Mouse (Mus musculus) heart, embryonic 12.5 days (tissue): ENCODE measurements around the gene Lzic. TPM values are rescaled to one million over a fixed set of nuclear protein-coding genes. Genes with fewer than 3 reads are reported as not detected.

ENCODE experiments used
- ATAC-seq: fragments of 200-750 bp; cut with Nextera tagmentation; 2 replicates; pipeline ENCODE4 v1.8.0; 2017; ENCODE audit warnings: moderate TSS enrichment, moderate library complexity; ENCODE audit not compliant: insufficient number of reproducible peaks, low FRiP score
- H3K27ac ChIP-seq: fragments of 300-500 bp; sonication (generic); 2 replicates; pipeline ENCODE4 v1.5.1; 2016; ENCODE audit warnings: mild to moderate bottlenecking, moderate library complexity; ENCODE audit not compliant: poor library complexity, severe bottlenecking
- H3K27me3 ChIP-seq: fragments of 300-500 bp; sonication (generic); replicated peaks from 2 replicates; pipeline ENCODE4 v1.6.1; 2016; ENCODE audit warnings: mild to moderate bottlenecking, moderate library complexity
- H3K36me3 ChIP-seq: fragments of 300-500 bp; sonication (generic); 2 replicates; pipeline ENCODE4 v1.6.1; 2016; ENCODE audit warnings: mild to moderate bottlenecking, moderate library complexity
- H3K4me1 ChIP-seq: fragments of 300-500 bp; sonication (generic); replicated peaks from 2 replicates; pipeline ENCODE4 v1.6.1; 2016; ENCODE audit warnings: mild to moderate bottlenecking
- H3K4me2 ChIP-seq: fragments of 300-500 bp; sonication (generic); 2 replicates; pipeline ENCODE4 v1.6.1; 2016; ENCODE audit warnings: mild to moderate bottlenecking, moderate library complexity
- H3K4me3 ChIP-seq: fragments of 300-500 bp; sonication (generic); 2 replicates; pipeline ENCODE4 v1.5.1; 2016; ENCODE audit warnings: mild to moderate bottlenecking
- H3K9ac ChIP-seq: fragments of 300-500 bp; sonication (generic); 2 replicates; pipeline ENCODE4 v1.6.1; 2016; ENCODE audit warnings: mild to moderate bottlenecking, moderate library complexity
- H3K9me3 ChIP-seq: fragments of 300-500 bp; sonication (generic); replicated peaks from 2 replicates; pipeline ENCODE4 v1.6.1; 2016; ENCODE audit warnings: mild to moderate bottlenecking, moderate library complexity
- WGBS: fragments of 180-500 bp; shearing (Covaris S2); methylation state at CpG from one replicate; pipeline ENCODE4 v1.1.7; 2016; 5-methylcytosine and 5-hydroxymethylcytosine counted together
- polyA plus RNA-seq: library from polyadenylated mRNA; unstranded; fragments of >200 nt; fragmentation: Nextera tagmentation; extraction: Ambion mirVana; gene quantifications from 2 replicates; pipeline ENCODE4 v1.2.1, GENCODE M21; 2016

Gene Lzic
- polyA plus RNA-seq, 1 experiment from 2014 or later, result 32.1 TPM

DNA sequence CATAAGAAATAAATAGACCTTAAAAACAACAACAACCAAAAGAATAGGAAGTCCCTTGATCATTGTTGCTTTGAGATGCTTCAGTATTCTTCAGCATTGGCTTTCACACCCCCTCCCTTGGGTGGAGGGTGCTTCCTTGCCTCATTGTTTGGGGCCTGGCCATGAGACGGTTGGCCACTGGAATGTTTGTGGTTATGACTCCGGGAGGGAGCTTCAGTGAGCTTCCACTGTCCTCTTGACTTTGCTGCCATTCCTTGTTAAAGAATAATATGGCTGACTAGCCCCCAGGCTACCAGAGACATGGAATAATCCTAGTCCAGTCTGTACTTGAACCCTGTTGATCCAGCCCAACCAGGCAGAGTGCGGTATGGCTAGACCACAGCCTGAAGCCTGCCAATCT is 21.9 kb downstream of the Lzic start:
- Histone ChIP-seq H3K4me1 (peaks cover 8% of the 10 kb centered on the region), H3K4me2 (no peak overlapping the region), H3K27me3 (no peaks in the 10 kb centered on the region), H3K36me3 (peaks cover 12% of the 10 kb centered on the region), H3K9ac (no peak overlapping the region), H3K4me3 (no peak overlapping the region), H3K9me3 (no peaks in the 10 kb centered on the region), H3K27ac (no peak overlapping the region)
- no peak for ATAC-seq
- 71% methylated on average over 3 of the region's 3 CpGs for WGBS

DNA sequence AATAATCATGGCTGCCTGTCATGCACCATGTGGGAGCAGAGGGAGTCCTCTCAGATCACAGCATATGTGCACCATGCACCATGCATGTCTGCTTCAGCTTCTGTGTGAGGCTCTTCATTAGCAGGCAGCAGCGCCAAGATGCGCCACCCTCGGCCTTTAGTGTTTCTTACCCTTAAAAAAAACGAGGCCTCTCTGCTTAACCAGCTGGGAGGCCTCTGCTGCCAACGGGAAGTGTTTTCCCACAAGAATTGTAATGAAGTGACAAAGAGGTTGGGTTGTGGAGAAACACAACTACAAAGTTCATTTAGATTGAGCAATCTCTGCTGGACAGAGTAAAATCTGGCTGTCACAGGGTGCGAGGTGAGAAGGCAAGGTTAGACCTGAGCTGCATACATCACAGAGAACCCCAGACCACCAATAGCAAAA is 26.2 kb downstream of the Lzic start:
- Histone ChIP-seq H3K4me2 (no peak overlapping the region), H3K27ac (no peak overlapping the region), H3K4me3 (no peak overlapping the region), H3K27me3 (no peaks in the 10 kb centered on the region), H3K9ac (no peak overlapping the region), H3K9me3 (no peaks in the 10 kb centered on the region), H3K36me3 (no peaks in the 10 kb centered on the region), H3K4me1 (peaks cover 11% of the 10 kb centered on the region)
- no peak for ATAC-seq
- 53% methylated on average over 6 of the region's 6 CpGs for WGBS

DNA sequence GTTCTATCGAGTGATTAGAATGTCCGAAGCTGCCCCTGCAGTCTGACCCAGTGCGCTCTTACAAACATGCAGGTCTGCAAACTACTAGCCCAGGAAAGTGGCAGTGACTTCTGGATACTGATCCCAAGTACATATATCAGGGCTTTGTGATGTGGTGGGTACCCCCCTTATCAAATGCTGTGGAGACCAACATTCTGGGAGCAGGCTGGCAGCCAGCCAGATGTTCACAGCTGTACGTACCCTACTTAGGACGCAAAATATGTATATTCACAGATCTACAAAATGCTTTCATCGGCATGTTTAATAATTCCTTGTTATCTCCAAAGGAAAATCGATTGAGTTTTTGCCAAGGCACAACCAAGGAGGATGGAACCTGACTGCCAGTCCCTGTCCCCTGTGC is 27.0 kb downstream of the Lzic start:
- 76% methylated on average over 7 of the region's 7 CpGs for WGBS
- Histone ChIP-seq H3K27me3 (no peaks in the 10 kb centered on the region), H3K4me1 (peaks cover 11% of the 10 kb centered on the region), H3K9me3 (no peaks in the 10 kb centered on the region), H3K4me3 (no peak overlapping the region), H3K4me2 (no peak overlapping the region), H3K27ac (no peak overlapping the region), H3K9ac (no peak overlapping the region), H3K36me3 (no peaks in the 10 kb centered on the region)
- no peak for ATAC-seq

DNA sequence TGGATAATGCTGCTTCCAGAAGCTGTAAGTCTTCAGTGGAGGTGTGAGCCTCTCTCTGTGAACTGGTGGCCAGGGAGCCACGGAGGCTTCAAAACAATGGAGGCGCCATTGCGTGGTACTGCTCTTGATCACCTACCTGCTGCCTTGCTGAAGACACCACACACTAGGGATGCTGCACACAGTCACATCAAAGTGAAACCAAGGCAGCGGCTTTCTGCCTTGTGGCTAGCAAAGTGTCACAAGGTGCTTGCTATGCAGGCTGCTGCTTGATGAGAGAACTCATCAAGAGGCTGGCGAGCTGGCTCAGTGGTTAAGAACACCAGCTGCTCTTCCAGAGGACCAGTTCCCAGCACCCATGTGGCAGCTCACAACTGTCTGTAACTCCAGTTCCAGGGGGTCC is 30.7 kb downstream of the Lzic start:
- ATAC-seq, result no peak
- Histone ChIP-seq H3K27me3 (no peaks in the 10 kb centered on the region), H3K27ac (no peak overlapping the region), H3K9me3 (no peaks in the 10 kb centered on the region), H3K36me3 (no peaks in the 10 kb centered on the region), H3K4me1 (peaks cover 22% of the 10 kb centered on the region), H3K4me3 (no peak overlapping the region), H3K9ac (no peak overlapping the region), H3K4me2 (no peak overlapping the region)
- 81% methylated on average over 5 of the region's 5 CpGs for WGBS

DNA sequence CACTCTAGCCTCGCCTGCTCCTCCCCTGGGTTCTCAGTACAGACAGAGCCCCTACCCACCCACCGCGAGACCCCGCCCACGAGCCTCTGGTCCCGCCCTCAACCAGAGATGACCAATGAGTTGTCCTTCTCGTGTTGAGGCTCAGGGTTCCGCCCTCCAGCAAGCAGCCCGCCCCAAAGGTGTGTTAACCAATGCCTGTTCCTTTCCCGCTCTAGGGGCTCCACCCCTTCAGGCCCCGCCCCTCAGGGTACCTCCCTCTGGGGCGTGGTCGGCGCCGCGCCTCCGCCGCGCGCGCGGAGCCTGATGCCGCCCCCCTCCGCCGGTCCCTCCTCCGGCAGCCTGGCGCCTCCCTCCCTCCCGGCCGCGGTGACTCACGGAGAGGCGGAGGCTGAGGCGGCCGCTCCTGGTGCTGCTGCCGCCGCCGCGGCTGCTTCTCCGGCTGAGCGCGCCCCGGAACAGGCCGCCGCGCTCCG is 32.9 kb downstream of the Lzic start, which contains the start of gene Ctnnbip1:
Gene Ctnnbip1 (plus strand): TSS at position 369 of the 473 bp plus-strand sequence.
- Histone ChIP-seq H3K36me3 (no peaks in the 10 kb centered on the region), H3K9me3 (no peaks in the 10 kb centered on the region), H3K9ac (peak within 1 kb of the TSS; percentile 95), H3K4me1 (peaks cover 26% of the 10 kb centered on the region), H3K4me2 (peak within 1 kb of the TSS; percentile 85), H3K27ac (peak within 1 kb of the TSS; percentile 66), H3K4me3 (peak within 1 kb of the TSS; percentile 85), H3K27me3 (no peaks in the 10 kb centered on the region)
- ATAC-seq, result peak; percentile 98
- WGBS, result 2% methylated on average over 43 of the region's 46 CpGs

DNA sequence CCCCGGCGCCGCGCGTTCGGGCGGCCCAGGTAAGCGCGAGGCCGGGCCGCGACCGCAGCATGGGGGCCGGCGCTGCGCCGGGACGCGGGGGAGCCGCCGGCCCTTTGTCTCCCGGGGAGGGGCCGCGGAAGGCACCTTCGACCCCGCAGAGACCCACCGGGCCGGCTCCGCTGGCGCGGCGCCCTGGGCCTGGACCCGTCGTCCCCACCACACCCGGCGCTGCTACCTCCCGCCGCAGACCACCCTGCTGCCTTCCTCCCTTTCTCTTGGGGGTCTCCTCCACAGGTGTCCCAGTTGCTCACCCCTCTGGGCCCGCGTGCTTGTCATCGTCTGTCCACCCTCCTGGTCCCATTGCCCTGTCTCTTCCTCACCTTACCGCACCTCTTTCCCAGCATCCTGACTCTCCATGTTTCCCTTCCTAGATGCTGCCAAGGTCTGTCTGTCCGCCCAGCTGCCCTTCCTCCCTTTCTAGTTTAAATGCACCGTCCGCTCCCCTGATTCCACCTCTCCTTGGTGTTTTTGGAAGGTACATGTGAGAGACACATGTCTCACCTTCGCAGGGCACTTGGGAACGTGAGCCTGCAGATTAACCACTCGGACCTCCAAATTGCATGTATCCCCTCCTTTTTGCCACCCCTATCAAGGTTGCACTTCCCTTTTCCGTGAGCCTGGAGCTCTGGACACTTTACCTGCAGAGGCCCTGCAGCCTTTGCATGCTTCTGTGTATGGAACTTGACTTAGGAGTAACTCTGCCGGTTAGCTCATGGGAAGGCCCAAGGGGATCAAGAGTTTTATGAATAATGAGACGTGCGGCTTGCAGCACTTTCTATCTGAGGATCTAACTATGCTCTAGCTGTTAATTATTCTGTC is 33.6 kb downstream of the Lzic start:
- Histone ChIP-seq H3K9ac (peak overlapping the region; percentile 95), H3K9me3 (no peaks in the 10 kb centered on the region), H3K27me3 (no peaks in the 10 kb centered on the region), H3K4me1 (peaks cover 32% of the 10 kb centered on the region), H3K4me3 (peak overlapping the region; percentile 85), H3K27ac (peak overlapping the region; percentile 66), H3K4me2 (peak overlapping the region; percentile 85), H3K36me3 (no peaks in the 10 kb centered on the region)
- WGBS, result 6% methylated on average over 37 of the region's 52 CpGs
- no peak for ATAC-seq

DNA sequence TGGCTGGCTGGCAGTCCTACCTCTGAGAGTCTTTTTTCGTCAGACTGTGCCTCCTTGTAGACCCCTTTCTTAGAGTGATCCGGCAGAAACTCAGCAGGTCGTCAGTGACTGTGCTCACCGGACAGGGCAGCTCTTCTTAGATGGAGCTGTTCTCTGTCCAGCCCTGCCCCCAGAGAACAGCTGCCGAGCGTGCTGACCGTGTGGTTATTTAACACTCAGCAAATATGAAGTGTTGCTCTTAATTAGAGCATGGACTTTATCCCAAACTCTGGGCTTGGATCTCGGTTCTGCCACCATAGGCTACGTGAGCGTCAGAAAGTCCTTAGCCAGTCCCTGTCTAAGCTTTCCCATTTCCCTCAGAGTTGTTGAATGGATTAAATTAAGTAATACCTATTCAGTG is 36.2 kb downstream of the Lzic start:
- Histone ChIP-seq H3K36me3 (no peaks in the 10 kb centered on the region), H3K9me3 (no peaks in the 10 kb centered on the region), H3K27me3 (no peaks in the 10 kb centered on the region), H3K4me3 (no peak overlapping the region), H3K27ac (no peak overlapping the region), H3K4me1 (peaks cover 57% of the 10 kb centered on the region), H3K4me2 (no peak overlapping the region), H3K9ac (no peak overlapping the region)
- ATAC-seq, result no peak
- 62% methylated on average over 10 of the region's 10 CpGs for WGBS

DNA sequence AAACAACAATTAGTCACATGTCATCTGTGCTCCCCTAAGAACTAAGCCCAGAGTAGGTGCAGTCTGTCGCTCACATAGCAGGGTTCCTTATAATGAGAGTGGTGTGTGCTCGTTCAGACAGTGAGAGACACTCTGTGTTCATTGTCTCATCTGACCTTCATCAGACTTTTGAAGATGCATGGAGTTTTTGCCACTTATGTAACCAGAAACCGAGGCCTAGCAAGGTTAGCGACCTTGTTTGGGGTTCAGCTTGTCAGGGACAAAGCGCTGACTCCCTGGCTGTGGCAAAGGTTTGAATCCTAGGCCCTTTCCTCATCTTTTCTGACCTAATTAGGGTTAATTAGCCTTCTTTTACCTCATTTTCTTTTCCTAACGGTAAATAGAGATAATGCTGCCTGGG is 38.9 kb downstream of the Lzic start:
- no peaks in the 10 kb centered on the region for H3K36me3 ChIP-seq
- no peak overlapping the region for H3K9ac ChIP-seq
- H3K9me3 ChIP-seq, result no peaks in the 10 kb centered on the region
- H3K27ac ChIP-seq, result no peak overlapping the region
- no peak overlapping the region for H3K4me3 ChIP-seq
- WGBS, result 80% methylated on average over 6 of the region's 6 CpGs
- H3K4me1 ChIP-seq, result peaks cover 75% of the 10 kb centered on the region
- H3K27me3 ChIP-seq, result no peaks in the 10 kb centered on the region
- ATAC-seq, result no peak
- no peak overlapping the region for H3K4me2 ChIP-seq

DNA sequence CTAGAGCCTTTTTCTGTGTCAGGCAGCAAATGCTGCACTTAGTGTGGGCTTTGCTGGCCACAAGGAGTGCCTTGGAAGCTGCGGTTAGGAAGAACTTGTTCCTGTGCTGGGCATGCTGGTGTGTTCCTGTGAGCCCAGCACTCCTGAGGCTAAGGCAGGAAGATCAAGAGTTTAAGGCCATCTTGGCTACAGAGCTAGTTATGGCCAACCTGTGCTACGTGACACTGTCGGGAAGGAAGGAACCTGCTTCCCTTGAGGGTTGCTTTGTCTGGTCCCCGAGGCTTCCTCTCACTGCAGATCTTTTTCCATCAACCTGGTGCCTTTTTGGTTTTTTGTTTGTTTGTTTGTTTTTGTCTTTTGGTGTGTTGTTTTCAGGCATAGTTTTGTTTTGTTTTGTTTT is 40.1 kb downstream of the Lzic start:
- Histone ChIP-seq H3K4me1 (peaks cover 83% of the 10 kb centered on the region), H3K4me3 (no peak overlapping the region), H3K9me3 (no peaks in the 10 kb centered on the region), H3K27ac (peak overlapping the region; percentile 26; the same call in 1 of the 2 replicates), H3K27me3 (no peaks in the 10 kb centered on the region), H3K36me3 (no peaks in the 10 kb centered on the region), H3K9ac (no peak overlapping the region), H3K4me2 (no peak overlapping the region)
- 79% methylated on average over 4 of the region's 4 CpGs for whole genome bisulfite sequencing
- no peak for ATAC-seq

DNA sequence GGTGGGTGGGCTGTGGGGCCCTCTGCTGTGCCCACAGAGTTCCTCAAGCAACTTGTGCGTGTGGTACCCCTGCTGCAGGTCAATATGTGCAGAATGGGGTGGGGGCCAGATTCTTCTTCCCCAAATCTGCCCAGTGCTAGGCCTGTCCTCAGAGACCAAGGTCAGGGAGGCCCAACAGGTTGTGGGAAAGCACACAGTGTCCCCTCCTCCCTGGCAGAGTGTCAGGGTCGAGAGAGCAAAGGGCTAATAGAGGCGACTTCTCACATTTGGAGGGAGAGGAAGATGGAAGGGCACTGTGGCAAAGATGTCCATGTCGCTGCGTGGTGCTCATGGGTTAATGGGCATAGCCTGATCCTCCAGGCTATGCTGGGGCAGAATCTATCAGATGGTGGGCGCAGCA is 40.8 kb downstream of the Lzic start:
- no peak overlapping the region for H3K4me3 ChIP-seq
- WGBS, result 80% methylated on average over 6 of the region's 6 CpGs
- no peaks in the 10 kb centered on the region for H3K9me3 ChIP-seq
- H3K4me1 ChIP-seq, result peaks cover 86% of the 10 kb centered on the region
- no peak overlapping the region for H3K4me2 ChIP-seq
- H3K27ac ChIP-seq, result peak overlapping the region; percentile 26; the same call in 1 of the 2 replicates
- ATAC-seq, result no peak
- H3K36me3 ChIP-seq, result no peaks in the 10 kb centered on the region
- H3K9ac ChIP-seq, result peak overlapping the region; percentile 39; the same call in 1 of the 2 replicates
- no peaks in the 10 kb centered on the region for H3K27me3 ChIP-seq

DNA sequence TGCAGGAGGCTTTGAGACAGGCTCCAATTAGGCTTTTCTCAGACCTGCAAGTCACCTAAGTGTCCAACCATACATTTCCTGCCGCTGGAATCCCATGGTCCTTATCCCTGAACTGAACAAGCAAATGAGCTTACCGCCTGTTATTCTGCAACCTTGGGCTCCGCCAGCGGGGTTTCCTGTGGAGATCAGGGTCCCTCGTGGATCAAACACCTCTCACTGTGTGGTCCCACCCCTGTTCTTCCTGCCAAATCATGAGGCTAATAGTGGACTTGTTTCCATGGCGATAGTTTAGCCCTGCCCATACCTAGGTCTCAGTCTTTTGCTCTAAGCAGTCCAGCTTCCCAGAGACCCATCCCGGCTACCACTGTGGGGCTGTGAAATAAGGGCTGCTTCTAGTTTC is 41.3 kb downstream of the Lzic start:
- H3K27ac ChIP-seq, result no peak overlapping the region
- H3K27me3 ChIP-seq, result no peaks in the 10 kb centered on the region
- no peak overlapping the region for H3K4me3 ChIP-seq
- 54% methylated on average over 7 of the region's 7 CpGs for WGBS
- H3K4me2 ChIP-seq, result no peak overlapping the region
- no peaks in the 10 kb centered on the region for H3K36me3 ChIP-seq
- H3K9ac ChIP-seq, result no peak overlapping the region
- ATAC-seq, result no peak
- no peaks in the 10 kb centered on the region for H3K9me3 ChIP-seq
- H3K4me1 ChIP-seq, result peaks cover 81% of the 10 kb centered on the region
